Comparison of ENCODE assay signal across 16 mouse cellular contexts in genomic region chr10:93467259-93467658, GRCm38 (mm10). TPM values are rescaled to one million over a fixed set of nuclear protein-coding genes. Genes with fewer than 3 reads are reported as not detected.
"Had no signal": no experiment of that assay in that cellular context is flagged by ENCODE, and none has a peak within 500 bp of the region (broad histone marks: within the 10 kb centered on the region; RNA-seq: fewer than 3 reads in every experiment).

No protein-coding gene starts in this region.

- H3K4me2 ChIP-seq: intestine, embryonic 15.5 days; kidney, embryonic 15.5 days; liver, embryonic 15.5 days; lung, embryonic 14.5 days; midbrain, embryonic 11.5 days had no signal

- H3K9ac ChIP-seq: intestine, embryonic 15.5 days; kidney, embryonic 15.5 days; liver, embryonic 15.5 days; lung, embryonic 14.5 days had no signal

- DNase-seq: kidney, adult 2 months; kidney, postnatal 10 days; kidney, postnatal 36 days; layer of hippocampus, postnatal 36 days; lung, embryonic 14.5 days; midbrain, embryonic 14.5 days; thymus, adult 18-20 months; thymus, postnatal 36 days had no signal

- H3K9me3 ChIP-seq: intestine, embryonic 15.5 days; kidney, embryonic 15.5 days; liver, embryonic 15.5 days; megakaryocyte, embryonic 14.5 days had no signal

- H3K27me3 ChIP-seq: intestine, embryonic 15.5 days; kidney, embryonic 15.5 days; liver, embryonic 15.5 days; megakaryocyte, embryonic 14.5 days had no signal

- ATAC-seq: intestine, embryonic 15.5 days; lung, postnatal 0 days had no signal

- H3K27ac ChIP-seq: intestine, embryonic 15.5 days; kidney, embryonic 15.5 days; left cerebral cortex, adult 2 months; liver, embryonic 15.5 days; macrophage had no signal

- H3K4me3 ChIP-seq: intestine, embryonic 15.5 days; kidney, embryonic 15.5 days; left cerebral cortex, adult 2 months; liver, embryonic 15.5 days; megakaryocyte, embryonic 14.5 days had no signal

- H3K4me1 ChIP-seq: intestine, embryonic 15.5 days; kidney, embryonic 15.5 days; megakaryocyte, embryonic 14.5 days had no signal

RNA-seq across cellular contexts. Expression of gene Hal, which starts 21.3 kb away (rescaled TPM):
- polyA plus RNA-seq: lung, postnatal 0 days; midbrain, embryonic 11.5 days; midbrain, embryonic 14.5 days had no signal
